Mouse (Mus musculus): ENCODE measurements around the gene Wdfy3. TPM values are rescaled to one million over a fixed set of nuclear protein-coding genes. Genes with fewer than 3 reads are reported as not detected.
"Not testable (repeated sequence)": the region's sequence is repeated elsewhere in the genome, so short reads cannot be mapped to it uniquely, and the experiment has no call there.

The Wdfy3 gene
- polyA plus RNA-seq, 1 experiment from 2014 or later, result 8.0 TPM

DNA sequence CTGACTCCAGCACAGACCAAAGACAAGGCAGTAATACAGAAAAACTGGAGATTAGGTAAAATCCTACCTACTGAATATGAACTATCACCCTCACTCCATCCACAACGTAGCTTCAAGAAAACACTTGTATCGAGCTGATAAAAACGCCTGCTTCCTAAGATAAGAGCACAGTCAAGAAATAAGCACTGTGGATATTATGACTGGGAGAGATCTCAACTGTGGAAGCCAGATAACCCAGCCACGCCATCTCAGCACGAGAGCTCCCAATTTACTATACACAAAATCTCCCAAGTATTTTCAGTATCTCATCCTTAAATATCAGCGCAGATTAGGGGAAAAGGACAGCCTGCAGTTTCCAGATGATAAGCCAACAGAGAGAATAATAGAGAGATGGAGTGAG is 90.1 kb downstream of the Wdfy3 start:
- H3K4me3 ChIP-seq (ENCODE audit: low read length), result no peak overlapping the region
- H3K4me1 ChIP-seq (ENCODE audit: control insufficient read depth, insufficient read depth, low read length), result no peaks in the 10 kb centered on the region; the same call in 1 of the 2 replicates
- H3K27me3 ChIP-seq (ENCODE audit: control insufficient read depth, insufficient read depth, low read length), result no peaks in the 10 kb centered on the region
- H3K36me3 ChIP-seq (ENCODE audit: control insufficient read depth, insufficient read depth), result peaks cover 14% of the 10 kb centered on the region
- no peak overlapping the region for H3K27ac ChIP-seq (ENCODE audit: low read length)
- H3K4me2 ChIP-seq (ENCODE audit: low read depth, low read length), result no peak overlapping the region
- ATAC-seq (replicated peaks; ENCODE audit: extremely low read depth, insufficient read depth, low FRiP score), result no peak
- no peaks in the 10 kb centered on the region for H3K9me3 ChIP-seq (replicated peaks; ENCODE audit: control insufficient read depth, low read length)
- H3K9ac ChIP-seq (ENCODE audit: low read length), result no peak overlapping the region
- WGBS, result 60% methylated on average over 6 of the region's 6 CpGs

DNA sequence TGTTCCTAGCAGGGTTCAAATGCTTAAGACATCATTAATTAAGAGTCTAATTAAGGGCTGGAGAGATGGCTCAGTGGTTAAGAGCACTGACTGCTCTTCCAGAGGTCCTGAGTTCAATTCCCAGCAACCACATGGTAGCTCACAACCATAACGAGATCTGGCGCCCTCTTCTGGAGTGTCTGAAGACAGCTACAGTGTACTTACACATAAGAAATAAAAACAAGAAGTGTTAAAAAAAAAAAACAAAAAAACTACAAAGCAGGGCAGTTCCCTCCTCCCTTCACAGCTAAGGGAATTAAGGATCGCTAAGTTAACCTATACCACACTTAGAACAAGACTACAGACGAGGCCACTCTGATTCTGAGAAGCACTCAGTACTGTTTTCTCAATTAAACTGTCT is 97.1 kb downstream of the Wdfy3 start:
- H3K27ac ChIP-seq (ENCODE audit: low read length); H3K4me3 ChIP-seq (ENCODE audit: low read length); H3K27me3 ChIP-seq (ENCODE audit: control insufficient read depth, insufficient read depth, low read length); H3K36me3 ChIP-seq (ENCODE audit: control insufficient read depth, insufficient read depth); H3K4me1 ChIP-seq (ENCODE audit: control insufficient read depth, insufficient read depth, low read length); H3K4me2 ChIP-seq (ENCODE audit: low read depth, low read length); ATAC-seq (replicated peaks; ENCODE audit: extremely low read depth, insufficient read depth, low FRiP score); H3K9me3 ChIP-seq (replicated peaks; ENCODE audit: control insufficient read depth, low read length); H3K9ac ChIP-seq (ENCODE audit: low read length): not testable (repeated sequence)
- 73% methylated on average over 4 of the region's 4 CpGs for WGBS

DNA sequence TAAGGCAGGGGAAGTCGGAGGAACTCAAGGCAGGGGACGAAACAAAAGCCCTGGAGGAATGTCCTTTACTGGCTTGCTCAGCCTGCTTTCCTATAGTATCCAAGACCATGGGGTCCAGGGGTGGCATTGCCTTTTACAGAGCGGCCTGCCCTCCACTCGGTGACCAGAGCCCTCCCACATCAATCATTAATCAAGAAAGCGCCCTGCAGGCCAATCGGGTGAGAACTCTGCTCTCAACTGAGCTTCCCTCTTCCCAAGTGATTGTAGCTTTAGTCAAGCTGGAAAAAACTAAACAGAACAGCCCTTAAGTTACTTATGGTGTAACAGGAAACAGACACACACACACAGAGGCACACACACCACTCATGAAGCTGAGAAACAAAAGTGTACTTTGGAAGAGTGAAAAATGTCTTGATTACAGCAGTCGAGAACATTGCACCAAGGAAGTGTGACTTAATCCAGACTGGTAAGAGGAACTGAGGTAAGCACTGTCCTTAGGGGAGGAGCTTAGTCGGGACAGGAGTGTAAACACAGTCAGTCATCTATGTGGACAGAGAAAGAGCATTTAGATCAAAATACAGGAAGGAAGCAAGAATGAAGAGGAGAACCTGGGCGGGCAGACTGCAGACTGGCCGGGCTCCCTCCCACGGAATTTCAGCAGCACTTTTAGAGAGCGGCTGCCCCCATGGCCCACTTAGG is 101.4 kb downstream of the Wdfy3 start:
- WGBS, result 47% methylated on average over 12 of the region's 12 CpGs
- peak; percentile 69 for ATAC-seq (replicated peaks; ENCODE audit: extremely low read depth, insufficient read depth, low FRiP score)

DNA sequence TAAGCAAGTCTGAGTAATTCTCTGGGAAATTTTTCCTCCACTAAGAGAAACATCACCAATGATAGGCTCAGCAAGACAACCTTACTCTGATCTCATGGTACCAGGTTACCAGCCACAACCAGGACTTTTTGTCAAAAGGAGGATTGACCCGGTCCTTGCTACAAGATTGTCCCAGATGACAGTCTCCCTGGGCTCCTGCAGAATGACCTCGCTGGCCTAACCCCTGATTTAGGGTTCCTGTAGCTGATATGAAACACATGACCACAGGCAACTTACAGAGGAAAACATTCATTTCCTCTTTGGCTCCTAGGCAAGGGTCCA is 101.9 kb downstream of the Wdfy3 start:
- no peak; the same call in 1 of the 2 replicates for ATAC-seq (replicated peaks; ENCODE audit: extremely low read depth, insufficient read depth, low FRiP score)
- 53% methylated on average over 2 of the region's 2 CpGs for WGBS
- Histone ChIP-seq H3K4me3 (ENCODE audit: low read length) (no peak overlapping the region), H3K9ac (ENCODE audit: low read length) (no peak overlapping the region), H3K9me3 (replicated peaks; ENCODE audit: control insufficient read depth, low read length) (no peaks in the 10 kb centered on the region), H3K36me3 (ENCODE audit: control insufficient read depth, insufficient read depth) (peaks cover 5% of the 10 kb centered on the region; the same call in 1 of the 2 replicates), H3K27me3 (ENCODE audit: control insufficient read depth, insufficient read depth, low read length) (no peaks in the 10 kb centered on the region), H3K4me2 (ENCODE audit: low read depth, low read length) (no peak overlapping the region), H3K27ac (ENCODE audit: low read length) (peak overlapping the region; percentile 57), H3K4me1 (ENCODE audit: control insufficient read depth, insufficient read depth, low read length) (peaks cover 12% of the 10 kb centered on the region; the same call in 1 of the 2 replicates)

More for the DNA sequence above, 101.4 kb downstream of the Wdfy3 start:
- no peak overlapping the region for H3K9ac ChIP-seq (ENCODE audit: low read length)
- peaks cover 12% of the 10 kb centered on the region; the same call in 1 of the 2 replicates for H3K4me1 ChIP-seq (ENCODE audit: control insufficient read depth, insufficient read depth, low read length)
- H3K36me3 ChIP-seq (ENCODE audit: control insufficient read depth, insufficient read depth), result peaks cover 5% of the 10 kb centered on the region; the same call in 1 of the 2 replicates
- H3K9me3 ChIP-seq (replicated peaks; ENCODE audit: control insufficient read depth, low read length), result no peaks in the 10 kb centered on the region
- no peaks in the 10 kb centered on the region for H3K27me3 ChIP-seq (ENCODE audit: control insufficient read depth, insufficient read depth, low read length)
- H3K4me3 ChIP-seq (ENCODE audit: low read length), result no peak overlapping the region
- peak overlapping the region; percentile 57 for H3K27ac ChIP-seq (ENCODE audit: low read length)
- peak overlapping the region; percentile 41 for H3K4me2 ChIP-seq (ENCODE audit: low read depth, low read length)

DNA sequence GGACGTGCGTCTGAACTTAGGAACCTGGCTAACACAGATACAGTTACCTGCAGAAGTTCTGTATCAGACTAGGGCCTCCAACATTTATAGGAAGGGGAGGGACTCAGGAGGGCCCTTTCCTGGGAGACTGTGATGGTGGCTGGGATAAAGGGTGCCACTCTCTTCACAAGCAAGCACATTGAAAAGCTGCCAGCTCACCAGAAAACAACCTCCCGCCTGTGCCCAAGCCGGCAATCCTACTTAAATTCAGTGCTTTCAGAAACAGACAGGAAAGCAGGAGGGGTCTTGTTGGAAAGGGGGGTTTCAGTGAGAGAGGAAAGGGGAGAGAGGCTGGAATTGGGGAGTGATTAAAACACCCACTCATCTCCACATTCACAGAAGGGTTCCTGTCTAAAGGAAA is 106.9 kb downstream of the Wdfy3 start:
- 75% methylated on average over 4 of the region's 4 CpGs for WGBS
- Histone ChIP-seq H3K4me3 (ENCODE audit: low read length) (no peak overlapping the region), H3K9ac (ENCODE audit: low read length) (no peak overlapping the region), H3K9me3 (replicated peaks; ENCODE audit: control insufficient read depth, low read length) (no peaks in the 10 kb centered on the region), H3K4me2 (ENCODE audit: low read depth, low read length) (no peak overlapping the region), H3K27me3 (ENCODE audit: control insufficient read depth, insufficient read depth, low read length) (no peaks in the 10 kb centered on the region), H3K4me1 (ENCODE audit: control insufficient read depth, insufficient read depth, low read length) (peaks cover 5% of the 10 kb centered on the region; the same call in 1 of the 2 replicates), H3K27ac (ENCODE audit: low read length) (no peak overlapping the region), H3K36me3 (ENCODE audit: control insufficient read depth, insufficient read depth) (peaks cover 17% of the 10 kb centered on the region)
- no peak for ATAC-seq (replicated peaks; ENCODE audit: extremely low read depth, insufficient read depth, low FRiP score)

DNA sequence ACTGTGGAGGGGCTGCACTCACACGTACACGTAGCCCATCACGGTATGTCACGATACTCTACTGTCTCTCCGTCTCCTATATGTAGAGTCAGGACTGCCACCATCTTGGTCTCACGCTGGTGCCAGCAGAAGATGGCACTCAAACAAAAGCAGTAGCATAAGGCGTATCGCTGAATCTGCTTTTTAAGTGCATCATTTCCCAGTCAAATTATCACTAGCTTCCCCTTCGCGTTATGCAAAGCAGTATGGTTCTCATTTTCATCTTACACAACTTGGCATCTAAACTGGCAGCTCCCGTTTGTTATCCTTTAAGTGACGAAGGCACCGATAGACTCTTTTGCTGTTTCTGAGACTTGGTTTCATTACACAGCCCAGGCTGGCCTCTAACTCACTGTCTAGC is 110.4 kb downstream of the Wdfy3 start:
- ATAC-seq (replicated peaks; ENCODE audit: extremely low read depth, insufficient read depth, low FRiP score), result no peak
- no peaks in the 10 kb centered on the region for H3K27me3 ChIP-seq (ENCODE audit: control insufficient read depth, insufficient read depth, low read length)
- no peak overlapping the region for H3K4me2 ChIP-seq (ENCODE audit: low read depth, low read length)
- peaks cover 14% of the 10 kb centered on the region for H3K36me3 ChIP-seq (ENCODE audit: control insufficient read depth, insufficient read depth)
- H3K4me3 ChIP-seq (ENCODE audit: low read length), result no peak overlapping the region
- no peak overlapping the region for H3K9ac ChIP-seq (ENCODE audit: low read length)
- H3K4me1 ChIP-seq (ENCODE audit: control insufficient read depth, insufficient read depth, low read length), result peaks cover 3% of the 10 kb centered on the region; the same call in 1 of the 2 replicates
- no peak overlapping the region for H3K27ac ChIP-seq (ENCODE audit: low read length)
- 96% methylated on average over 13 of the region's 13 CpGs for WGBS
- no peaks in the 10 kb centered on the region for H3K9me3 ChIP-seq (replicated peaks; ENCODE audit: control insufficient read depth, low read length)

DNA sequence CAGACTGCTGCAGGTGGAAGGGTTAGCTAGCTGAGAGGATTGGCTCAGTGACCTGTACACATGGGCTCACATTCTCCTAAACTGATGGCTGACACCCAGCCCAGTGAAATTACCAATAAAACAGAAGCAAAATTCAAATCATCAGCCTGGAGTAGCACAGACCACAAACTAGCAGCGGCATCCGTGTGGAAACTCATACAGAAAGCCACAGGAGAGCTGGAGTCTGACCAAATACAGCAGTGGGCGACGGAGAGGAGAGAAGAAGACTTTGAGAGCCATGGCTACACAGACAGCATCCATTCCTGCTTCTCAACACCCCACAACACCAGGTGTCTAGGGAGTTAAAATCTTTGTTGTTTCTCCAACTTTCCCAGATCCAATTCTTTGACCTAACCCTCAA is 110.8 kb downstream of the Wdfy3 start:
- no peaks in the 10 kb centered on the region for H3K27me3 ChIP-seq (ENCODE audit: control insufficient read depth, insufficient read depth, low read length)
- H3K4me3 ChIP-seq (ENCODE audit: low read length), result no peak overlapping the region
- 88% methylated on average over 4 of the region's 4 CpGs for WGBS
- no peak overlapping the region for H3K9ac ChIP-seq (ENCODE audit: low read length)
- H3K4me2 ChIP-seq (ENCODE audit: low read depth, low read length), result no peak overlapping the region
- peaks cover 14% of the 10 kb centered on the region for H3K36me3 ChIP-seq (ENCODE audit: control insufficient read depth, insufficient read depth)
- no peak for ATAC-seq (replicated peaks; ENCODE audit: extremely low read depth, insufficient read depth, low FRiP score)
- H3K4me1 ChIP-seq (ENCODE audit: control insufficient read depth, insufficient read depth, low read length), result peaks cover 3% of the 10 kb centered on the region; the same call in 1 of the 2 replicates
- no peak overlapping the region for H3K27ac ChIP-seq (ENCODE audit: low read length)
- no peaks in the 10 kb centered on the region for H3K9me3 ChIP-seq (replicated peaks; ENCODE audit: control insufficient read depth, low read length)

DNA sequence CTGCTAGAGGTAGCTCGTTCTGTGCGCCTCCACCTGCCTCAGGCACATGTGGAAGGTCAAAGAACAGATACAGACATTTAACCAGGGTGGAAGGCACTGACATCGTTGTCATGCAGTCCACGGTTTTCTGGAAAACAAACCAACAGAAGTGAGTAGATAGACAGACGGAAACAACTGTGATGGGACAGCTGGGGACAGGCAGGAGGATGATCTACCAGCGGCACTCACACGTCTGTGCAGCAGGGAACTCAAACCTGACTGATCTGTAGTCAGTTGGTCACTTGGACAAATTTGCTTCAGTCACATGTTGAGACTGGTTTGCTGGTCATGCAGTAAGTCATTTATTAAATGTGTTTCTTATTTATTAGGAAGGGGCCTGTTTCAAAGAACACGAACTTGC is 112.3 kb downstream of the Wdfy3 start:
- no peaks in the 10 kb centered on the region for H3K4me1 ChIP-seq (ENCODE audit: control insufficient read depth, insufficient read depth, low read length)
- H3K36me3 ChIP-seq (ENCODE audit: control insufficient read depth, insufficient read depth), result peaks cover 21% of the 10 kb centered on the region
- no peaks in the 10 kb centered on the region for H3K9me3 ChIP-seq (replicated peaks; ENCODE audit: control insufficient read depth, low read length)
- no peak overlapping the region for H3K4me2 ChIP-seq (ENCODE audit: low read depth, low read length)
- WGBS, result 80% methylated on average over 8 of the region's 8 CpGs
- H3K27ac ChIP-seq (ENCODE audit: low read length), result no peak overlapping the region
- no peaks in the 10 kb centered on the region for H3K27me3 ChIP-seq (ENCODE audit: control insufficient read depth, insufficient read depth, low read length)
- no peak overlapping the region for H3K4me3 ChIP-seq (ENCODE audit: low read length)
- no peak for ATAC-seq (replicated peaks; ENCODE audit: extremely low read depth, insufficient read depth, low FRiP score)
- H3K9ac ChIP-seq (ENCODE audit: low read length), result no peak overlapping the region

DNA sequence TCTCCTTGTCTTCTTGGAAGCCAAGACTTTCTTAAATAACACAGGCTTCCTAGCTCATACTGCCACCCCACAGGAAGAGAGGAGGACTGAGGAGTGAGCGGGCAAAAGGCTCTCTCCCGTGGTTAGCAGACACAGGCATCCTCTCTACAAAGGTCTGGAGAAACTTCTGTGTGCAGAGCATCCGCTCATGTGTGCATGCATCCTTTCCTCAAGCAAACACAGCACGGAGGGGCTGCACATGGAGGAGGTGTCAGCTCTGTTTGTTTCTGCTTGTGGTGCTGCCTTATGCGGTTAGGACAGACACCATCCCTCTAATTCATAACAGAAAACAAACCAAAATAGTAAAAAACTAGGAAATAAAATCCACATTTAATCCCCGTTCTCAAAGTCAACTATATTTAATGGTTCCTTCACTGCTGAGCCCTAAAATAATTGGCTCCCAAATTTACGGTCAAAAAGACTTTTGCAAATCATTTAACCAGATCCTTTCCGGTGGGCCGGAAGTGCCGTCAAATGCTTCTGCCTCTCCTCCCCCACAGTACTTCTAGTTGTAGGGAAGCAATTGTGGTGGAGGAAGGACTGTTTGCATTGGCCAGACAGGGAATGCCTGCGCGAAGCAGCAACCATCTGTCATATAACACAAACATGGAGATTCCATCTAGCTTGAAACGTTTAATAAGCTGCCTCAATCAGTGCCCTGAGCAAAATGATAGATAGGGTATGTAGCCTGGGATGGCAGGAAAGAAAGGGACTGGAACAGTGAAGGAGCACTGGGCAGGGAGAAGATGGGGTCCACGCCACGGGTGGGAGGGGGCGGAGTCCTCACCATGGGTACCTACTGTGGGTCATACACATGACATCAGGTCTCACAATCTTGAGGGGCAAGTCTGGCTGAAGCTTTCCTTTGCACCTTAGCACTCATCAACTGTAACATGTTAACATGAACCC is 115.1 kb downstream of the Wdfy3 start:
- no peaks in the 10 kb centered on the region for H3K4me1 ChIP-seq (ENCODE audit: control insufficient read depth, insufficient read depth, low read length)
- H3K4me3 ChIP-seq (ENCODE audit: low read length), result no peak overlapping the region
- no peak for ATAC-seq (replicated peaks; ENCODE audit: extremely low read depth, insufficient read depth, low FRiP score)
- no peaks in the 10 kb centered on the region for H3K27me3 ChIP-seq (ENCODE audit: control insufficient read depth, insufficient read depth, low read length)
- H3K36me3 ChIP-seq (ENCODE audit: control insufficient read depth, insufficient read depth), result peaks cover 22% of the 10 kb centered on the region
- H3K4me2 ChIP-seq (ENCODE audit: low read depth, low read length), result no peak overlapping the region
- no peak overlapping the region for H3K9ac ChIP-seq (ENCODE audit: low read length)
- H3K9me3 ChIP-seq (replicated peaks; ENCODE audit: control insufficient read depth, low read length), result no peaks in the 10 kb centered on the region
- H3K27ac ChIP-seq (ENCODE audit: low read length), result no peak overlapping the region
- 81% methylated on average over 16 of the region's 16 CpGs for WGBS

Measured in heart, embryonic 16.5 days (tissue).